Mouse (Mus musculus): ENCODE measurements around the gene Zic1. TPM values are rescaled to one million over a fixed set of nuclear protein-coding genes. Genes with fewer than 3 reads are reported as not detected.

Zic1 gene
- polyA plus RNA-seq, 1 experiment from 2014 or later: not detected

DNA sequence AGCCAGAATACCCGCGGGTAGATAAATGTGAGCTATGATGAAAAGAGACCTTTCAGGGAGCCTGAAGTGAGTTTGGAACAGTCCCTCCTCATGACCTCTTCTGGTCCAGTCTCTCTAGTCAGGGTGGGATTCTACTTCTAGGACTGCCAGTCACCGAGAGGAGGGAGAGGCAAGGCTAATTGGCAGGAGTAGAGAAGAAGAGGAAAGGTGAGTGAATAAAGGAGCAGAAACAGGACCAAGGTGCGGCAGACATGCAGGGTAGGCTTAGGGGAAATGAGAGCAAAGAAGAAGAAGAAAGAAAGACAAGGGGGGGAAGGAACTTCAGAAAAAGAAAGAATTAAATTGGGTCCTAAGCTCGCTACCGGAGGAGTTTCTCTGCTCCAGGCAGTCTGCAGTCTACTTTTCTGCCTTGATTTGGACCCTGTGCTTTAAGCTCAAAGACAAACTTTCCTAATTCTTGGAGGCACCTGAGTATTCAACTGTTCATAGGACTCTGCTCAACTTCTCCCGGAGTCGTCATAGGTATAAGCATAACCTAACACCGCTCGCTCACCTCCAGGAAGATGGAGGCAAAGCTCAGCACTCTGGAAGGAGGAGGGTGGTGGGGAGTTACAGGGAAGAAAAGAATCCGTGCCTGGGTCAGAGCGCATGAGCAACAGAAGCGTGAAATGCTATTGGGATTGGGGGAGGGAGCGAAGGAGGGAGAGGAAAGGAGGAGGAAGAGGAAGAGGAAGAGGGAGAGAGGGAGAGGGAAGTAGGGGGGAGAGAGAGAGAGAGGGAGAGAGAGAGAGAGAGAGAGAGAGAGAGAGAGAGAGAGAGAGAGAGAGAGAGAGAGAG lies 11.6 kb upstream of the Zic1 start:
- Histone ChIP-seq H3K9ac (ENCODE audit: low read depth, low read length) (no peak overlapping the region), H3K4me2 (replicated peaks; ENCODE audit: low read depth) (no peak overlapping the region), H3K36me3 (ENCODE audit: control insufficient read depth, insufficient read depth) (no peaks in the 10 kb centered on the region), H3K4me3 (ENCODE audit: low read depth, low read length) (no peak overlapping the region), H3K9me3 (ENCODE audit: control insufficient read depth) (no peaks in the 10 kb centered on the region), H3K27me3 (replicated peaks; ENCODE audit: control insufficient read depth, insufficient read depth, low read length) (peaks cover 89% of the 10 kb centered on the region), H3K27ac (ENCODE audit: low read depth, low read length) (no peak overlapping the region), H3K4me1 (replicated peaks; ENCODE audit: control insufficient read depth, insufficient read depth, low read length) (peaks cover 2% of the 10 kb centered on the region; the same call in 1 of the 2 replicates)
- ATAC-seq: no peak
- WGBS: 5% methylated on average over 14 of the region's 14 CpGs
- no peak for TF ChIP-seq CTCF (IDR thresholded peaks at IDR 0.05; ENCODE audit: low read depth)

- Histone ChIP-seq H3K4me1 (replicated peaks; ENCODE audit: control insufficient read depth, insufficient read depth, low read length) (no peaks in the 10 kb centered on the region), H3K36me3 (ENCODE audit: control insufficient read depth, insufficient read depth) (no peaks in the 10 kb centered on the region), H3K27ac (ENCODE audit: low read depth, low read length) (no peak overlapping the region), H3K9ac (ENCODE audit: low read depth, low read length) (no peak overlapping the region), H3K4me2 (replicated peaks; ENCODE audit: low read depth) (no peak overlapping the region), H3K4me3 (ENCODE audit: low read depth, low read length) (no peak overlapping the region), H3K27me3 (replicated peaks; ENCODE audit: control insufficient read depth, insufficient read depth, low read length) (peaks cover 89% of the 10 kb centered on the region), H3K9me3 (ENCODE audit: control insufficient read depth) (no peaks in the 10 kb centered on the region)
- 6% methylated on average over 4 of the region's 4 CpGs for WGBS
- TF ChIP-seq CTCF (IDR thresholded peaks at IDR 0.05; ENCODE audit: low read depth): no peak
- no peak for ATAC-seq
These were observed 9.1 kb upstream of the Zic1 start for GRCm38 (mm10) chr9:91374665-91375064.

DNA sequence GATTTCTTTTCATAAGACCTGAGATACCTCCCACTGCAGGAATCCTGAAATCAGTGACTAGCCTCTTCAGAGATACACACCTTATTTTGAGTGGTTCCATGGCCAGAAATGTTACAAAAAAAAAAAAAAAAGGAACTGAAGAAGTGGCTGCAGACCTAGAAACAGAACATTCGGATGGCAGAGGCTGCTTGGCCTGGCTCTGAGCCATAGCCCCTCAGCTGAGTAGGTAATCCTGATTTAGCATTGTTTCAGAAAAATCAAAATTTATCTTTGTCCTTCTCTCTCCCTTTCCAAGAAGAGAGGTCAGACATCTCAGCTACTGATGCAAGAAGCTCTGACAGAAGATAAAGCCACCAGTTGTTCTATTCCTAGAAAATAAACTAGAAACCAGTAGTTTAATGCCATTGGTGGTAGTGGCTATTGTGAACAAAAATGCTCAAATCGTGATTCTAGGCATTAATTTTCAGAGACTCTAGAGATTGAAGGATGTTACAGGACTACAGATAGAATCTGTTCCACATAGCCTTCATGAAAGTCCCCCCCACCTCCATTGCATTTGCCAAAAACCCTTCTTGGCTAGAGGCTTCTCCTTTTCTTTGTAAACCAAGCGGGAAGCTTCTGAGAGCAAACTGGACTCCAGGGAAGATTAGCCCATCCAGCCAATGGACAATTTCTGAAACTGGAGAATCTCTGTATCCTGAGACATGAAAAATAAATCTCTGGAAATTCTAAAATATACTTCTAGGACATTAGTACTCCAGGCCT lies 8.4 kb upstream of the Zic1 start:
- H3K4me2 ChIP-seq (replicated peaks; ENCODE audit: low read depth): no peak overlapping the region
- peaks cover 89% of the 10 kb centered on the region for H3K27me3 ChIP-seq (replicated peaks; ENCODE audit: control insufficient read depth, insufficient read depth, low read length)
- H3K36me3 ChIP-seq (ENCODE audit: control insufficient read depth, insufficient read depth): no peaks in the 10 kb centered on the region
- 20% methylated on average over 3 of the region's 3 CpGs for WGBS
- TF ChIP-seq CTCF (IDR thresholded peaks at IDR 0.05; ENCODE audit: low read depth): no peak
- no peak overlapping the region for H3K27ac ChIP-seq (ENCODE audit: low read depth, low read length)
- no peak overlapping the region for H3K9ac ChIP-seq (ENCODE audit: low read depth, low read length)
- no peak for ATAC-seq
- H3K9me3 ChIP-seq (ENCODE audit: control insufficient read depth): no peaks in the 10 kb centered on the region
- H3K4me1 ChIP-seq (replicated peaks; ENCODE audit: control insufficient read depth, insufficient read depth, low read length): no peaks in the 10 kb centered on the region
- no peak overlapping the region for H3K4me3 ChIP-seq (ENCODE audit: low read depth, low read length)

DNA sequence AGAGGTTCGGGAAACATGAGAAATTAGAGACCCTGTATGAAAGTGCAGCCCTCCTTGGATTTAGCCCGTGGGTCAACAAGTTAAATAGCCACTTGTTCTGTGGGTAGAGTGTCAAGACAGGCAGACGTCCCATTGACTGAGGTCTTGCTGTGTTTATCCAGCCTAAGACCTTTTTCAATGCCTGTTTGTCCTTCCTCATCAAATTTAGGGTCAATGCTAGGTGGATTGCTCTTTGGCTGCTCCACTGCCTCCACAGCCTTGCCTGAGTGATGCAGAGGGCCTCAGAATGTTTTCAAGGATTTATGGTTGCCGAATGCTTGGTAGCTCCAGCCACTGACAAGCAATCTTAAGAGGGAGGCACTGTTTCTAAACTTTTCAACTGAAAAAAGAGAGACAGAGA lies 6.0 kb upstream of the Zic1 start:
- no peak overlapping the region for H3K4me3 ChIP-seq (ENCODE audit: low read depth, low read length)
- no peaks in the 10 kb centered on the region for H3K4me1 ChIP-seq (replicated peaks; ENCODE audit: control insufficient read depth, insufficient read depth, low read length)
- no peak for ATAC-seq
- no peak overlapping the region for H3K27ac ChIP-seq (ENCODE audit: low read depth, low read length)
- H3K4me2 ChIP-seq (replicated peaks; ENCODE audit: low read depth): no peak overlapping the region
- H3K36me3 ChIP-seq (ENCODE audit: control insufficient read depth, insufficient read depth): no peaks in the 10 kb centered on the region
- WGBS: 14% methylated on average over 4 of the region's 4 CpGs
- peaks cover 86% of the 10 kb centered on the region for H3K27me3 ChIP-seq (replicated peaks; ENCODE audit: control insufficient read depth, insufficient read depth, low read length)
- H3K9ac ChIP-seq (ENCODE audit: low read depth, low read length): no peak overlapping the region
- no peaks in the 10 kb centered on the region for H3K9me3 ChIP-seq (ENCODE audit: control insufficient read depth)
- TF ChIP-seq CTCF (IDR thresholded peaks at IDR 0.05; ENCODE audit: low read depth): no peak

GRCm38 (mm10) chr9:91371011-91371410 lies 5.4 kb upstream of the Zic1 start:
- Histone ChIP-seq H3K4me1 (replicated peaks; ENCODE audit: control insufficient read depth, insufficient read depth, low read length) (no peaks in the 10 kb centered on the region), H3K9ac (ENCODE audit: low read depth, low read length) (no peak overlapping the region), H3K27me3 (replicated peaks; ENCODE audit: control insufficient read depth, insufficient read depth, low read length) (peaks cover 86% of the 10 kb centered on the region), H3K4me2 (replicated peaks; ENCODE audit: low read depth) (no peak overlapping the region), H3K36me3 (ENCODE audit: control insufficient read depth, insufficient read depth) (no peaks in the 10 kb centered on the region), H3K4me3 (ENCODE audit: low read depth, low read length) (no peak overlapping the region), H3K9me3 (ENCODE audit: control insufficient read depth) (no peaks in the 10 kb centered on the region), H3K27ac (ENCODE audit: low read depth, low read length) (no peak overlapping the region)
- ATAC-seq: no peak
- TF ChIP-seq CTCF (IDR thresholded peaks at IDR 0.05; ENCODE audit: low read depth): no peak

DNA sequence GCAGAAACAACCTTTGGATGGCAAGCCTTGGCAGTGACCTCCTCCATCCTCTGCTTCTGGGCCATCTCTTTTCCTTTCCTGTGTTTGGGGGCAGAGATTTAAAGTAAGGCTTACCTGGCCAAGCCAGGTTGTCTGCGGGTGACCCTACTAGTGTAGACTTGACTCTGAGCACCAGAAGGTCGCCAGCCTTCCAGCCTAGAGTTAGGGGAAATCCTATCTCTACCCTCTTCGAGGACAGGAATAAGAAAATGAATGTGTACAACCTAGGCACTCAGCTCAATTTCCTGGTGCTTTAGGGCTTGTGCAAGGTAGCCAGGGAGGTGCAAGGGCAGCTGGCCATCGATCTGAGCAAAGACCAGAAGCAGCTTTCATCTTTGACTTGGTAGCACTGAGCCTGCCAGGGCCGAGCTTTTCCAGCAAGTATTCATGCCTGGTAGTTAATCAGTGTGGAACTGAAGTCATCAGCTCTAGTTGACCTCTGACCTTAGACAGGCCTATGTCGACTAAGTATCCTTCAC lies 4.6 kb upstream of the Zic1 start:
- Histone ChIP-seq H3K4me3 (ENCODE audit: low read depth, low read length) (no peak overlapping the region), H3K4me2 (replicated peaks; ENCODE audit: low read depth) (no peak overlapping the region), H3K27ac (ENCODE audit: low read depth, low read length) (no peak overlapping the region), H3K36me3 (ENCODE audit: control insufficient read depth, insufficient read depth) (no peaks in the 10 kb centered on the region), H3K9ac (ENCODE audit: low read depth, low read length) (no peak overlapping the region), H3K27me3 (replicated peaks; ENCODE audit: control insufficient read depth, insufficient read depth, low read length) (peaks cover 84% of the 10 kb centered on the region), H3K4me1 (replicated peaks; ENCODE audit: control insufficient read depth, insufficient read depth, low read length) (no peaks in the 10 kb centered on the region), H3K9me3 (ENCODE audit: control insufficient read depth) (no peaks in the 10 kb centered on the region)
- 14% methylated on average over 6 of the region's 6 CpGs for WGBS
- ATAC-seq: no peak
- no peak for TF ChIP-seq CTCF (IDR thresholded peaks at IDR 0.05; ENCODE audit: low read depth)
